Mouse (Mus musculus): ENCODE data around the gene Patz1. TPM values are rescaled to one million over a fixed set of nuclear protein-coding genes. Genes with fewer than 3 reads are reported as not detected.

Patz1 gene
- polyA plus RNA-seq, 1 experiment: 4.9 TPM

- no peaks in the 10 kb centered on the region for H3K27me3 ChIP-seq (ENCODE audit: control insufficient read depth, insufficient read depth, low read length)
- no peaks in the 10 kb centered on the region for H3K4me1 ChIP-seq (ENCODE audit: control insufficient read depth, insufficient read depth, low read length)
- TF ChIP-seq CTCF (IDR thresholded peaks at IDR 0.05; ENCODE audit: control insufficient read depth, insufficient read depth, insufficient replicate concordance, low read depth, low read length) (no peak), POLR2A (IDR thresholded peaks at IDR 0.05; ENCODE audit: control insufficient read depth, low read depth, low read length) (no peak)
- no peaks in the 10 kb centered on the region for H3K36me3 ChIP-seq (ENCODE audit: control insufficient read depth, insufficient read depth, low read length)
- H3K4me3 ChIP-seq (ENCODE audit: control insufficient read depth, low read depth, low read length): no peak overlapping the region
- H3K27ac ChIP-seq (ENCODE audit: control insufficient read depth, insufficient read depth, low read depth, low read length): no peak overlapping the region
These were observed 13.7 kb downstream of the Patz1 start for GRCm38 (mm10) chr11:3302385-3302784.

GRCm38 (mm10) chr11:3302792-3303191, 14.1 kb downstream of the Patz1 start:
- TF ChIP-seq POLR2A (IDR thresholded peaks at IDR 0.05; ENCODE audit: control insufficient read depth, low read depth, low read length) (no peak), CTCF (IDR thresholded peaks at IDR 0.05; ENCODE audit: control insufficient read depth, insufficient read depth, insufficient replicate concordance, low read depth, low read length) (no peak)
- H3K27ac ChIP-seq (ENCODE audit: control insufficient read depth, insufficient read depth, low read depth, low read length): no peak overlapping the region
- no peaks in the 10 kb centered on the region for H3K27me3 ChIP-seq (ENCODE audit: control insufficient read depth, insufficient read depth, low read length)
- no peak overlapping the region for H3K4me3 ChIP-seq (ENCODE audit: control insufficient read depth, low read depth, low read length)
- H3K4me1 ChIP-seq (ENCODE audit: control insufficient read depth, insufficient read depth, low read length): no peaks in the 10 kb centered on the region
- no peaks in the 10 kb centered on the region for H3K36me3 ChIP-seq (ENCODE audit: control insufficient read depth, insufficient read depth, low read length)

GRCm38 (mm10) chr11:3305821-3306220, 17.1 kb downstream of the Patz1 start:
- no peak overlapping the region for H3K4me3 ChIP-seq (ENCODE audit: control insufficient read depth, low read depth, low read length)

GRCm38 (mm10) chr11:3307875-3308274, 19.2 kb downstream of the Patz1 start:
- Histone ChIP-seq H3K36me3 (ENCODE audit: control insufficient read depth, insufficient read depth, low read length) (no peaks in the 10 kb centered on the region), H3K27me3 (ENCODE audit: control insufficient read depth, insufficient read depth, low read length) (no peaks in the 10 kb centered on the region), H3K4me1 (ENCODE audit: control insufficient read depth, insufficient read depth, low read length) (no peaks in the 10 kb centered on the region), H3K4me3 (ENCODE audit: control insufficient read depth, low read depth, low read length) (no peak overlapping the region), H3K27ac (ENCODE audit: control insufficient read depth, insufficient read depth, low read depth, low read length) (no peak overlapping the region)
- TF ChIP-seq CTCF (IDR thresholded peaks at IDR 0.05; ENCODE audit: control insufficient read depth, insufficient read depth, insufficient replicate concordance, low read depth, low read length): no peak
- TF ChIP-seq POLR2A (IDR thresholded peaks at IDR 0.05; ENCODE audit: control insufficient read depth, low read depth, low read length): no peak

More at GRCm38 (mm10) chr11:3305821-3306220, 17.1 kb downstream of the Patz1 start:
- Histone ChIP-seq H3K4me1 (ENCODE audit: control insufficient read depth, insufficient read depth, low read length) (no peaks in the 10 kb centered on the region), H3K27ac (ENCODE audit: control insufficient read depth, insufficient read depth, low read depth, low read length) (no peak overlapping the region), H3K27me3 (ENCODE audit: control insufficient read depth, insufficient read depth, low read length) (no peaks in the 10 kb centered on the region), H3K36me3 (ENCODE audit: control insufficient read depth, insufficient read depth, low read length) (no peaks in the 10 kb centered on the region)
- TF ChIP-seq CTCF (IDR thresholded peaks at IDR 0.05; ENCODE audit: control insufficient read depth, insufficient read depth, insufficient replicate concordance, low read depth, low read length): no peak
- no peak for TF ChIP-seq POLR2A (IDR thresholded peaks at IDR 0.05; ENCODE audit: control insufficient read depth, low read depth, low read length)

- Histone ChIP-seq H3K4me1 (ENCODE audit: control insufficient read depth, insufficient read depth, low read length) (no peaks in the 10 kb centered on the region), H3K27ac (ENCODE audit: control insufficient read depth, insufficient read depth, low read depth, low read length) (no peak overlapping the region), H3K36me3 (ENCODE audit: control insufficient read depth, insufficient read depth, low read length) (no peaks in the 10 kb centered on the region), H3K27me3 (ENCODE audit: control insufficient read depth, insufficient read depth, low read length) (no peaks in the 10 kb centered on the region), H3K4me3 (ENCODE audit: control insufficient read depth, low read depth, low read length) (no peak overlapping the region)
- no peak for TF ChIP-seq CTCF (IDR thresholded peaks at IDR 0.05; ENCODE audit: control insufficient read depth, insufficient read depth, insufficient replicate concordance, low read depth, low read length)
- no peak for TF ChIP-seq POLR2A (IDR thresholded peaks at IDR 0.05; ENCODE audit: control insufficient read depth, low read depth, low read length)
These were observed 21.2 kb downstream of the Patz1 start for GRCm38 (mm10) chr11:3309884-3310283.

- Histone ChIP-seq H3K4me1 (ENCODE audit: control insufficient read depth, insufficient read depth, low read length) (no peaks in the 10 kb centered on the region), H3K36me3 (ENCODE audit: control insufficient read depth, insufficient read depth, low read length) (no peaks in the 10 kb centered on the region), H3K27me3 (ENCODE audit: control insufficient read depth, insufficient read depth, low read length) (no peaks in the 10 kb centered on the region), H3K27ac (ENCODE audit: control insufficient read depth, insufficient read depth, low read depth, low read length) (no peak overlapping the region), H3K4me3 (ENCODE audit: control insufficient read depth, low read depth, low read length) (no peak overlapping the region)
- no peak for TF ChIP-seq POLR2A (IDR thresholded peaks at IDR 0.05; ENCODE audit: control insufficient read depth, low read depth, low read length)
- no peak for TF ChIP-seq CTCF (IDR thresholded peaks at IDR 0.05; ENCODE audit: control insufficient read depth, insufficient read depth, insufficient replicate concordance, low read depth, low read length)
These were observed 22.3 kb downstream of the Patz1 start for GRCm38 (mm10) chr11:3310789-3311585.

- no peak overlapping the region for H3K27ac ChIP-seq (ENCODE audit: control insufficient read depth, insufficient read depth, low read depth, low read length)
- no peak overlapping the region for H3K4me3 ChIP-seq (ENCODE audit: control insufficient read depth, low read depth, low read length)
- H3K27me3 ChIP-seq (ENCODE audit: control insufficient read depth, insufficient read depth, low read length): no peaks in the 10 kb centered on the region
- TF ChIP-seq POLR2A (IDR thresholded peaks at IDR 0.05; ENCODE audit: control insufficient read depth, low read depth, low read length) (no peak), CTCF (IDR thresholded peaks at IDR 0.05; ENCODE audit: control insufficient read depth, insufficient read depth, insufficient replicate concordance, low read depth, low read length) (no peak)
- no peaks in the 10 kb centered on the region for H3K36me3 ChIP-seq (ENCODE audit: control insufficient read depth, insufficient read depth, low read length)
- H3K4me1 ChIP-seq (ENCODE audit: control insufficient read depth, insufficient read depth, low read length): no peaks in the 10 kb centered on the region
These were observed 23.1 kb downstream of the Patz1 start for GRCm38 (mm10) chr11:3311586-3312347.
